Mouse (Mus musculus) erythroblast, embryonic 14.5 days (primary cell): ENCODE measurements around the gene Tln1. TPM values are rescaled to one million over a fixed set of nuclear protein-coding genes. Genes with fewer than 3 reads are reported as not detected.

Source experiments
- H3K27me3 ChIP-seq: 2 replicates; pipeline ENCODE4 v1.6.1; 2012; ENCODE audit warnings: inconsistent platforms; ENCODE audit not compliant: control insufficient read depth
- H3K36me3 ChIP-seq: 2 replicates; pipeline ENCODE4 v1.6.1; 2012; ENCODE audit warnings: mild to moderate bottlenecking, inconsistent platforms; ENCODE audit not compliant: control insufficient read depth
- H3K4me1 ChIP-seq: 2 replicates; pipeline ENCODE4 v1.6.1; 2012; ENCODE audit warnings: inconsistent platforms; ENCODE audit not compliant: control insufficient read depth
- H3K4me3 ChIP-seq: replicated peaks from 2 replicates; pipeline ENCODE3; 2012; ENCODE audit warnings: moderate library complexity, mild to moderate bottlenecking, inconsistent platforms
- H3K9me3 ChIP-seq: 2 replicates; pipeline ENCODE4 v1.6.1; 2012; ENCODE audit warnings: low read length, inconsistent platforms, mixed read lengths; ENCODE audit not compliant: control insufficient read depth
- GATA1 ChIP-seq: IDR thresholded peaks from 2 replicates; pipeline ENCODE4 v1.6.1; 2012; ENCODE audit warnings: low read length, inconsistent platforms, mixed read lengths
- TAL1 ChIP-seq: IDR thresholded peaks from 3 replicates; pipeline ENCODE4 v1.6.1; 2012; ENCODE audit warnings: low read length, inconsistent platforms, mixed read lengths
- polyA plus RNA-seq: library from polyadenylated mRNA; stranded (reverse); fragments of >175 nt; gene quantifications from 2 replicates; pipeline ENCODE4 v1.2.3, GENCODE M21; 2012

Tln1 gene
- polyA plus RNA-seq, 1 experiment: 17.6 TPM

DNA sequence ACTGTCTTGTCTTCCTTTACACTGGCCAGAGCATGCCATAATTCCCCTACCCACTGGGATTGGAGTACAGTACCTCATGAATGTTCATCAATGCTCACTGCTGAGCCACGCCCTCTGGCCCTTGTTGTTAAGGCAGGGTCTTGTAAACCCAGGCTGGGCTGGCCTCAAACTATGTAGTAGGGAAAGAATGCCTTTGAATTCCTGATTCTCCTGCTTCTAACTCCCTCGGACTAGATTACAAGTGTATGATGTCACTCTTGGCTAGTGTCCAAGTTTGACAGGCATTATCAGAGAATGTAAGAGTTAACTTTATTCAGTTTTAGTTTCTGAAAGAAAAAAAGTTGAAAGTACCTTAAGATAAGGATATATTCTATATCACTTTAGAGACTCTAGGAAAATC lies 1.7 kb upstream of the Tln1 start:
- peaks cover 67% of the 10 kb centered on the region for H3K36me3 ChIP-seq
- no peaks in the 10 kb centered on the region for H3K27me3 ChIP-seq
- no peak for TF ChIP-seq GATA1
- TF ChIP-seq TAL1: no peak
- H3K9me3 ChIP-seq: no peaks in the 10 kb centered on the region
- H3K4me1 ChIP-seq: peaks cover 41% of the 10 kb centered on the region
- no peak overlapping the region for H3K4me3 ChIP-seq

DNA sequence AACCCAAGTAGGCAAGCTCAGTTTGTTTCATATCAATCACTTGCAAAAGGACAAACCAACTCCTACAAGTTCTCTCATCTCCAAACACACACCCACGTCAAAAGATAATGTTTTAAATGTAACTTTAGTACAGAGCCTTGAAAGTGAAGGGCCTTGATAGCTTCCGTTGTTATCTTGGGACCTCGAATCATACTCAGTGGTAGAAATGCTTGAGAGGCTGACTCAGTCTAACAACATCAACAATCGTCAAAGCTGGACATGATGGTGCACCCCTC lies 1.0 kb upstream of the Tln1 start:
- Histone ChIP-seq H3K4me1 (peaks cover 48% of the 10 kb centered on the region), H3K4me3 (peak overlapping the region; percentile 82), H3K9me3 (no peaks in the 10 kb centered on the region), H3K36me3 (peaks cover 66% of the 10 kb centered on the region), H3K27me3 (no peaks in the 10 kb centered on the region)
- TF ChIP-seq TAL1 (no peak), GATA1 (no peak)

DNA sequence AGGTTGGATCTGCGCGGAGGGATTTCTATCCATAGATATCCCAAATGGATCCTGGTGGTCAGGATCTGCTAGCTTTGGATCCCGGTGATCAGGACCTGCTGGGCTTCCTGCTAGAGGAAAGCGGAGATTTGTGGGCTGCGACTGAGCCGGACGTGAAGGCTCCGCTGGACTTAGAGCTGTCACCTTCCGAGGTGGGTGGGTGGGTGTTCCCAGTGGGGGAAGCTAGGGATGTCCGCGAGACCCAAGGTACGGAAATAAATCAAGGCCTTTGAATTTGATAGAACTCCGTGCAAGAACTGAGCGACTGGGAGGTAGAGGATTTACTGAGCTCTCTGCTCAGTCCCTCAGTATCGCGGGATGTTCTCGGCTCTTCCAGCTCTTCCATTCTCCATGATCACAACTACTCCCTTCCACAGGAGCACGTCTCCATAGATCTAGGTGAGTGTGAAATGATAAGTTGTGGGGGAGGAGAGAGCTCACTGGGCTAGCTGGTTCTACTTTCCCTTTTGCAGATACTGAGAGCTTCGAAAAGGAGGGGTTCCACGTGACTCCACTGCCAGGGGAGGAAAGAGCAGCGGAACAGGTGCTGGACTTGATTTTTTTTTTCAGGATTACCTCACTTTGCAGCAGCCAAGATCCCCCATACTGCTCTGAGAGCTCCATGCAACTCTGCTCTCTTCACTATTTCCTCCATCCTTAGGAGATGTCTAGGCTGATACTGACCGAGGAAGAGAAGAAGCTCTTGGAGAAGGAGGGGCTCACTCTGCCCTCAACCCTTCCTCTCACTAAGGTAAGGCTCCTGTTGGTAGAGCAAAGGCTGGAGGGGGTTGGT lies 494 bp upstream of the Tln1 start:
- H3K27me3 ChIP-seq: no peaks in the 10 kb centered on the region
- TF ChIP-seq GATA1 (no peak), TAL1 (no peak)
- H3K4me3 ChIP-seq: peak overlapping the region; percentile 82
- H3K4me1 ChIP-seq: peaks cover 53% of the 10 kb centered on the region
- peaks cover 66% of the 10 kb centered on the region for H3K36me3 ChIP-seq
- H3K9me3 ChIP-seq: no peaks in the 10 kb centered on the region

DNA sequence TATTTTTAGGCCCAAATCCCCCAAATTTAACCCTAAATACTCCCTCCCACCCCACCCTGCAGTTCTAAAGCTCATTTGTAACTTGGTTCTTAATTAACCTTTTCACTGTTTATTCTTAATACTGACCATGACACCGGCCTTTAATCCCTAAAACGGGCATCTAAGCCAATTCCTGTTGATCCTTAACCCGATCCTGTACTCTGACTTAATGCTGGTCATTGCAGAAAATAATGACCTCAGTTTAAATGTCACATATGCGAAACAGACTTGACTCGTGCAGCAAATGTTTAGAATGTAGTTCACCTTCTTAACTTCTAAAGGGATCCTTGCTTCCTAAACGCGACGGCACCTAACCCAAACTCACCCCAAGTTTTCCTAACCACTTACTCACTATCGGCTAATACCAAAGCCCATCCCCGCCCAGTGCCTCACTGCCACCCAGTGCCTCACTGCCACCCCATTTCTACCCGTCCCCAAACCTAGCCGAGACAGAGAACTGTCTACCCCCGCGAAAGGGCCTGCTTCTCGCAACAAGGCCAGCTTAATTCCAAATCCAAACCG lies 975 bp downstream of the Tln1 start:
- TF ChIP-seq TAL1: no peak
- no peak for TF ChIP-seq GATA1
- Histone ChIP-seq H3K4me3 (peak overlapping the region; percentile 82), H3K27me3 (no peaks in the 10 kb centered on the region), H3K36me3 (peaks cover 66% of the 10 kb centered on the region), H3K4me1 (peaks cover 63% of the 10 kb centered on the region), H3K9me3 (no peaks in the 10 kb centered on the region)

DNA sequence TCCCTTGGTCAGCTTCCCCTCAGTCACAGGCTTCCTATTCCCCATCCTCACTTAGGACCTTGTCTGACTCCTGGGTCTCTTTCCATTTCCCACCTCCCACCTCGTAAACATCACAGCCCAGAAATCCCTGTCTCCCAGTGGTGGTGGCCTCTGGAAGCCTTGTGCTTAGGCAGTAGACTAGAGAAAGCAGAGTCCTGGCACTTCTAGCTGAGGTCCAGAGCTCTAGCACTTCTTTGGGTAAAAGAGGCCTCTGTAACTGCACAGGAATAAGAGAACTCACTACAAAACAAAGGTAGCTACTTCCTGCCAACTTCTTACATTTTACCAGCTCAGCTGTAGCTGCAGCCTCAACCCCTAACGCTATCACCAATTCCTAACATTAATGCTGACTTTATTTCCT lies 1.5 kb downstream of the Tln1 start:
- H3K4me1 ChIP-seq: peaks cover 63% of the 10 kb centered on the region

DNA sequence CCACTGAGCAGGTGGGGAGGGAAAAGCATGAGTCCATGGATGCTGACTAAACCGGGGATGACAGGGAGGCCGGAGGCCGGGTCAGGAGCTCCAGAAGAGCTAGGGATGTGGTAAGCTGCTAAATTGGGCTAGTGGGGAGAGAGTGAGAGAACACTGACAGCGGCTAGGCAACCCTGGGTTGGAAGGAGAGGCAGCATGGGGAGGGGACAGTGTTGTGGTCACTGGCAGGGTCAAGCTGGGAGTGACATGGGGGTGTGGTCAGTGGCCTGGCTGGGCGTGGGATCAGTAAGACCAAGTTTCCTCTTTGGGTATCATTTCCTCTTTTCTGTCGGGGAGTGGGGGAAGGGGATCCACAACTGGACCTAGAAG lies 2.3 kb downstream of the Tln1 start:
- no peaks in the 10 kb centered on the region for H3K9me3 ChIP-seq
- H3K36me3 ChIP-seq: peaks cover 66% of the 10 kb centered on the region
- TF ChIP-seq TAL1 (no peak), GATA1 (no peak)
- no peaks in the 10 kb centered on the region for H3K27me3 ChIP-seq
- peak overlapping the region; percentile 82 for H3K4me3 ChIP-seq
- H3K4me1 ChIP-seq: peaks cover 63% of the 10 kb centered on the region

More for the DNA sequence above, 1.5 kb downstream of the Tln1 start:
- peak overlapping the region; percentile 82 for H3K4me3 ChIP-seq
- peaks cover 66% of the 10 kb centered on the region for H3K36me3 ChIP-seq
- H3K9me3 ChIP-seq: no peaks in the 10 kb centered on the region
- TF ChIP-seq GATA1 (no peak), TAL1 (no peak)
- H3K27me3 ChIP-seq: no peaks in the 10 kb centered on the region

DNA sequence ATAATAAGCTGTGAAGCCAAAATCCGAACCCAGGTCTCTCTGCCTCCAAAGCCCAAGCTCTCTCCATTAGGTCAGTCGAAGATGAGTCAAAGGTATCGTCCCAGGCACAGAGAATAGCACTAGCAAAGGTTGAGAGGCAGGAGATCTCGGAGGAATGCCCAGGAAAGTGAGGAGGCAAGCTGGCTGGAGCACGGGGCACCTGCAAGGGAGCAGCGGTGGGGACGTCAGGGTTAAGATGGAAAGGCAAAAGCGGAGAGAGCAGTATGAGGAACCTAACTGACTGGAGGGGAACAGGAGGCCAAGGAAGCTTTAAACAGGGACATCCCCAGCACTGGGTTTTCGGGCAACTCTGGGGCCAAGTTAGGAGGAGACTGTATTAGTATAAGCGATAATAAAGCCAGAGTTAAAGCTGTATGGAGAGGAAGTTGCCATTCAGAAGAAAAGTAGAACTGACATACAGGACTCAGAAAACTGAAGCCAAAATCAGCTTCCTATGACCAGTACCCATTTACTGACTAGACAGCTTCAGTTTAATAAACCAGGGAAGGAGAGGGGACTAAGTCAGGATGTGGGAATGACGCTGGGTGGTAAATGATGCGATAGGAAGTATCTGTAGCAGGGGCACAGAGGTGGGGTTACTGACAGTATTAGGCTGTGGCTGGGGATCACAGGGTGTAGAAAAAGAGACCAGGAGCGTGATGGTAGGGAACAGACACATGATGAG lies 2.8 kb downstream of the Tln1 start:
- Histone ChIP-seq H3K4me3 (peak overlapping the region; percentile 82), H3K36me3 (peaks cover 66% of the 10 kb centered on the region), H3K27me3 (no peaks in the 10 kb centered on the region), H3K4me1 (peaks cover 61% of the 10 kb centered on the region), H3K9me3 (no peaks in the 10 kb centered on the region)
- TF ChIP-seq TAL1 (no peak), GATA1 (no peak)

DNA sequence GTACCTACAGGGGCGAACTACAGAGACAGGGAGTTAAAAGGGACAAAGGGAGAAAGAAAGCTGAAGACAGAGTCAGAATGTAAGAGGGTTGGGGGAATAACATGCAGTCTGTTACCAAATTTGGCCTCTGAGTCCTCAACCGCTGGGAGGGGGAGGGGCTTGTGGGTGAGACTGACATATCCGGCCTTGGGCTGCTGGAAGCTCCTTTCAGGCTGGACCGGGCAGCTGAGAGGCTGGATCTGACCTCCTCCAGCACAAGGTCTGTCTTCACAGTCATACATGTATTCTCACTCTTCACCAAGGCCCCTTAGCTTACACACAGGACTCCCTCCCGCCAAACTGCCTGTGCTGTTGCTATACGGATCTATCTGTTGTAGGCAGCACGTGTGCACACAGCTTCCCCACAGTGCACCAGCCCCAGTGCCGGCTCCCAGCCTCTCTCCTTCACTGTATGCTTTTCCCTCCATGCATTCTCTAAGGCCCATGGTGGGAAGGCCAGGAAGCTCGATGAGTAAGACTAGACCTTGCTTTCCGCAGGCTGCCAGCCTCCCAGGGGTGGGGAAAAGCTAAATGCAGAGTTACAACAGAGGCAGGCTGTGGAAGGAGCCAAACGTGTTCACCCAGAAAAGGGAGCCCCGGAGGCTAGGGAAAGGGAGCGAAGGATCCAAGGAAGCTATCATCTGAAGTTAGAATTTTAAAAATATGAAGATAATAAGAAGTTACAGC lies 3.7 kb downstream of the Tln1 start:
- Histone ChIP-seq H3K4me3 (peak overlapping the region; percentile 82), H3K27me3 (no peaks in the 10 kb centered on the region), H3K36me3 (peaks cover 69% of the 10 kb centered on the region), H3K4me1 (peaks cover 55% of the 10 kb centered on the region), H3K9me3 (no peaks in the 10 kb centered on the region)
- TF ChIP-seq TAL1 (no peak), GATA1 (no peak)

DNA sequence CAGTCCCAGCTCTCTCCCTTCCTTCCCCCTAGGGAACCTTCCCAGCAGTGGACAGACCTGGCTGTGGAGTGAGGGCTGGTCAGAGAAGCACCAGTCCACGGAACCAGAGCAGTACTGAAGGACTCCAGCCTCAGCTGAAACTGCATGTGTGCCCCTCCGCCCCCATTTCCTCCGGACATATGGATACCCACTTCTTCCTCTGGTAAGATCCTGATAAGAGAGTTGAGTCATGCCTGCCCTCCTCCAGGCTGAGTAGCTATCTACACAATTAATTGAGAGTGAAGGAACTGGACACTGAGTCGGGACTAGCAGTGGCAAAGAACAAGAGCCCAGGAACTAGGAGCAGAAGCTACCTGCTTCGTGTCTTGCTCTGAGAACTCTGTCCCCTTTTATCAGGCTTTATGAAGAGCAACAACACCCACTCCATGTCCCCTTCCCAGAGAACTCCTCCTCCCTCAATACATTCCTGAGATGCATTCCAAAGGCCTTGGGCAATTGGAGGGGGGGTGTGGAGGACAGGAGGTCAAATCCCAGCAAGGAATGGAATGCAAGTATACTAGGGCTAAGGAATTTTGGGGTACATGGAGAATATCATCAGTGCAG lies 4.4 kb downstream of the Tln1 start:
- H3K27me3 ChIP-seq: no peaks in the 10 kb centered on the region
- H3K9me3 ChIP-seq: peaks cover 3% of the 10 kb centered on the region; the same call in 1 of the 2 replicates
- TF ChIP-seq GATA1: no peak
- TF ChIP-seq TAL1: no peak
- H3K4me3 ChIP-seq: peak overlapping the region; percentile 82
- peaks cover 76% of the 10 kb centered on the region for H3K36me3 ChIP-seq
- peaks cover 48% of the 10 kb centered on the region for H3K4me1 ChIP-seq
